Mouse (Mus musculus): ENCODE measurements around the gene Sv2a. TPM values are rescaled to one million over a fixed set of nuclear protein-coding genes. Genes with fewer than 3 reads are reported as not detected.

The Sv2a gene
- polyA plus RNA-seq, 1 experiment = 0.92 TPM

DNA sequence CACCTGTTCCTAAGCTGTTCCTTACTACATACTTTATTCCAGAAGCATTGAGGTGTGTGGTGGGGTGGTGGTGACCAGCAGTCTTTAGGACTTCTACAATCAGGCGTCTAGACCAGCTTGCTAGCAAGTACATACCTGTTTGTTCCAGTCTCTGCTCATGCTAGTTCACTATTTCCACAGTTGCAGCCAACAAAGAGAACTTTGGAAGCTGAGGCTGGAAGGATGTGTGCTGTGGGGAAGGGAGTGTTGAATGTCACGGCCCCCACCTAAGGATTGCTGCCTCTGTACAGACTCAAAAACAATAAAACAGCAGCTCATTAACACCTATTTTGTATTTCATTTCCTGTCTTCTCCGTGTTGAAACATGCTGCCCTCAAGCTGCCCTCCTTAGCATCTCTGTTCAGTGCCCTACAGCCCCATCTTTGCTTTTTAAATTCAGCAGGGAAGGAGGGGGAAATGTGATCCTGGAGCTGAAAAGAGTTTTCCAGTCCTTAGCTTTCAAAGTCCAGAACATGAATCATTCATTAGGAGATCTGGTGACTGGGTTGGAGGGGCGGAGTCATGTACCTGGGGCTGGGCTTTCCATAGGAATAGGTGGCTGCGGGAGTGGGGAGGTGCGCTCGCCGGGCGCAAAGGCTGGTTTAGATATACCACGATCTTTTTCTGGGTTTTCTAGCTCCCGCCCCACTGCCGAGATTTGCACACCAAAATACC is 20.0 kb upstream of the Sv2a start:
- peak overlapping the region; percentile 68 for H3K27ac ChIP-seq (ENCODE audit: insufficient read depth, low read depth, low read length)
- peaks cover 31% of the 10 kb centered on the region for H3K4me1 ChIP-seq (ENCODE audit: control insufficient read depth, insufficient read depth, low read length)
- peak overlapping the region; percentile 39 for H3K4me3 ChIP-seq (ENCODE audit: insufficient read depth, low read length)
- TF ChIP-seq CTCF (IDR thresholded peaks at IDR 0.05; ENCODE audit: low read depth, low read length) (no peak), POLR2A (IDR thresholded peaks at IDR 0.05; ENCODE audit: borderline replicate concordance, low read depth, low read length) (no peak)

- H3K4me3 ChIP-seq (ENCODE audit: insufficient read depth, low read length) = peak within 1 kb of the TSS; percentile 39
- peaks cover 31% of the 10 kb centered on the region for H3K4me1 ChIP-seq (ENCODE audit: control insufficient read depth, insufficient read depth, low read length)
- TF ChIP-seq POLR2A (IDR thresholded peaks at IDR 0.05; ENCODE audit: borderline replicate concordance, low read depth, low read length) = no peak
- TF ChIP-seq CTCF (IDR thresholded peaks at IDR 0.05; ENCODE audit: low read depth, low read length) = no peak
- H3K27ac ChIP-seq (ENCODE audit: insufficient read depth, low read depth, low read length) = peak within 1 kb of the TSS; percentile 68
Observed at GRCm38 (mm10) chr3:96161869-96162840, 18.8 kb upstream of the Sv2a start, which contains the start of gene Mtmr11. Gene Mtmr11 (plus strand): TSS chr3:96162004.

DNA sequence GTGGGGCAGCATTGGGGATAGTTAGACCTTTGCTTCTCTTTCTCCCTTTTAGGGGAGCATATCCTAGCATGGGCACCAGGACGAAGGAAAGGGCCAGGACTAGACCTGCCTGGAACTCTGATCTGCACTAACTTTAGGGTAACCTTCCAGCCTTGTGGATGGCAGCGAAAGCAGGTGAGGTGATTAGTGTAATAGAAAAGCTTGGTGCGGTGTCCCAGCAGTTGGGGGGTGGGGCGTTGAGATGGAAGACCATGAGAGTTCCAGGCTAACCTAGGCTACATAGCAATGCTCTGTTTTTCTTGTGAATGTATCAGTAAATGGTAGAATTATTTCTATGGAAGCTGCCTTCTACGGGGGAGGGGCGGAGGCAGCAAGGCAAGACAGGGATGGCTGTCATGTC is 17.9 kb upstream of the Sv2a start:
- Histone ChIP-seq H3K27ac (ENCODE audit: insufficient read depth, low read depth, low read length) (no peak overlapping the region), H3K4me1 (ENCODE audit: control insufficient read depth, insufficient read depth, low read length) (peaks cover 31% of the 10 kb centered on the region), H3K4me3 (ENCODE audit: insufficient read depth, low read length) (no peak overlapping the region)
- TF ChIP-seq CTCF (IDR thresholded peaks at IDR 0.05; ENCODE audit: low read depth, low read length) (no peak), POLR2A (IDR thresholded peaks at IDR 0.05; ENCODE audit: borderline replicate concordance, low read depth, low read length) (no peak)

DNA sequence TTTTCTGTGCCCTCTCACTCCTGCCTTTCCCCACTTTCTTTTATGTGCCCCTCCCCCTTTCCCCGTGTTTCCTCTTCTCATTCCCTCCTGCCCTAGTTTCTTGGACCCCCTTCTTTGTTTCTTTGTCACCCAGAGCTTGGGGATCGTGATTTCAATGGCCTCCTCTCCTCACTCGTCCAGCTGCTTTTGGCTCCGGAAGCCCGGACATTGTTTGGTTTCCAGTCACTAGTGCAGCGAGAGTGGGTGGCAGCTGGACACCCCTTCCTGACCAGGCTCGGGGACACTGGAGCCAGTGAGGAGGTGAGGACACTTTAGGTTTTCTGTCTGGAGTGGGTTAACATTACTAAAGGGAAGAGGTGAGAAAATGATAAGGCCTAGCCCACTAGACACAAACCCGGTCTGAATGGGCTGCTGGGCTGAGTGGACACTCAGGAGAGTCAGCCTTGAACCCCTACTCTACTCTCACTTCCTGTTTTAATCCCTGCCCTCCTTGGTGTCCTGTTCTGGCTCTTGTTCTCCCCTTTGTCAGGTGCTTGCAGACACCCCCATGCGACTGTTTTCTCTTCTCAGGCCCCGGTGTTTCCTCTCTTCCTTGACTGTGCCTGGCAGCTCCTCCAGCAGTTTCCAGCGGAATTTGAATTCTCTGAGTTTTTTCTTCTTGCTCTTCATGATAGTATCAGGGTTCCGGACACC is 12.3 kb upstream of the Sv2a start:
- no peak overlapping the region for H3K27ac ChIP-seq (ENCODE audit: insufficient read depth, low read depth, low read length)
- TF ChIP-seq CTCF (IDR thresholded peaks at IDR 0.05; ENCODE audit: low read depth, low read length) (no peak), POLR2A (IDR thresholded peaks at IDR 0.05; ENCODE audit: borderline replicate concordance, low read depth, low read length) (no peak)
- peaks cover 16% of the 10 kb centered on the region for H3K4me1 ChIP-seq (ENCODE audit: control insufficient read depth, insufficient read depth, low read length)
- no peak overlapping the region for H3K4me3 ChIP-seq (ENCODE audit: insufficient read depth, low read length)

DNA sequence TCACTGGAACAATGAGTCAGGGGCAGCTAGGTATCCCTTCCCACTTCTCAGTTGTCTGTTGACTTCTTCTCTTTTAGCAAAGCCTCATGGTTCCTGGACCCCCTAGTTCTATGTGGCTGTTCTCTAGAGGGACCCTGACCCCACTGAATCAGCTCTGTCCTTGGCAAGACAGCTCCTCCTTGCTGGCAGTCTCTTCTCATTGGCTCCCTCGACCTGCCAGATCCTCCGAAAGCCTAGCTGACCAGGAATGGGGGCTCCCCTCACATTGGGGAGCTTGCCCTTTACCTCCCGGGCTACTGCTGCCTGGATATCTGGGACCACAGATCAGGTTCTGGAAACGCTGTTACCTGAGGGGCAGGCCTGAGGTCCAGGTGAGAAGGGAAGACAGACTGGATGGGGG is 10.7 kb upstream of the Sv2a start:
- H3K4me3 ChIP-seq (ENCODE audit: insufficient read depth, low read length) = peak overlapping the region; percentile 9; the same call in 1 of the 2 replicates
- peak overlapping the region; percentile 47; the same call in 1 of the 2 replicates for H3K27ac ChIP-seq (ENCODE audit: insufficient read depth, low read depth, low read length)
- H3K4me1 ChIP-seq (ENCODE audit: control insufficient read depth, insufficient read depth, low read length) = peaks cover 28% of the 10 kb centered on the region
- TF ChIP-seq CTCF (IDR thresholded peaks at IDR 0.05; ENCODE audit: low read depth, low read length) (no peak), POLR2A (IDR thresholded peaks at IDR 0.05; ENCODE audit: borderline replicate concordance, low read depth, low read length) (no peak)

DNA sequence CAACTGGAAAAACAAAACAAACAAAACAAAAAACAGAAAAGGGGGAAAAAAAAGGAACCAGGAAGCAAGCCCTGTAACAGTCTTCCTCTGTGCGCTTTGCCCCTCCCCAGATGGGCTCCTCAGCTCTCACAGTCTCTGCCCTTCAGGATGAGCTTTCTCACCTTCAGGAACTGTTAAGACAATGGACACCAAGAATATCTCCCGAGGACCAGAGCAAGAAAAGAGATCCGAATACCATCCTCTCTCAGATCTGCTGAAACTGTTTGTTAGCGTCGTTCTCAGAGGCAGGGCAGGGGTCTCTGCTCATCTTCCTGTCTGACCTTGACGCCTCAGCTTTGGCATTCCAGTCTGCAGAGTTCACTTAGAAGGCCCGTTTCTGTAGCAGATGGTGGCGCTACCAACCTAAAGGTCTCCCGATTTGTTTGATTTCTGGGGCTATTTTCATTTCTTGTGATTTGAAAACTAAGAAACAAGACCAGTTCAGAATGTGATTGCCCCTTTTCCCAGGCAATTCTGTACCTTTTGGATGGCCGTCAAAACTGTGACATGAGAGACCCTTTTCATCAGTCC is 9.9 kb upstream of the Sv2a start:
- TF ChIP-seq CTCF (IDR thresholded peaks at IDR 0.05; ENCODE audit: low read depth, low read length) (no peak), POLR2A (IDR thresholded peaks at IDR 0.05; ENCODE audit: borderline replicate concordance, low read depth, low read length) (no peak)
- peak overlapping the region; percentile 75 for H3K4me3 ChIP-seq (ENCODE audit: insufficient read depth, low read length)
- H3K27ac ChIP-seq (ENCODE audit: insufficient read depth, low read depth, low read length) = peak overlapping the region; percentile 94
- peaks cover 32% of the 10 kb centered on the region for H3K4me1 ChIP-seq (ENCODE audit: control insufficient read depth, insufficient read depth, low read length)

DNA sequence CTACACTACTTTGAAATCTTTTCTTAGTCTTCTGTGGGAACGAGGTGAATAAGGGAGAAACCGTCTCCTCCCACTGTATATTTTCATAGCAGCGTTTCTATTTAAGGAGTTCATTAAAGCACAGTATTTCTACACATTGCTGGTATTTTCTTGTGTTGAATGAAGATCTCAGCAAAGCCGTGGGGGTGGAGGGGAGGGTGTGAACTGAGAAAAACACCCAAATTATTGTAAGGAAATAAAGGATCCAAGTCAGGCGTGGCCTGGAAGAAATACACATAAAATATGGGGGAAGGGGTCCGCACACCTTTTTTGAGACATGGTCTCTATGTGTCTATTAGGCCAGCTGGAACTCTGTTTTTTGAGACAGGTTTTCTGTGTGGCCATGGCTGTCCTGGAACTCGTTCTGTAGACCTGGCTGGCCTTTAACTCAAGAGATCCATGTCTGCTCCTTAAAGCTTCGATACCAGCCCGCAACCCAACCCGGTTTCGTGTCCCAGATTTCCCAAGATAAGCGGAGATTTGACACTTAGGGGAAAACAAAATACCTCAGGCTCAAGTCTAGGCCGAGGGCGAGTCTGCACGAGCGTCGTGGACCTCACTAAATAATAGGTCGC is 9.3 kb upstream of the Sv2a start:
- H3K4me3 ChIP-seq (ENCODE audit: insufficient read depth, low read length) = peak overlapping the region; percentile 75
- TF ChIP-seq POLR2A (IDR thresholded peaks at IDR 0.05; ENCODE audit: borderline replicate concordance, low read depth, low read length) (no peak), CTCF (IDR thresholded peaks at IDR 0.05; ENCODE audit: low read depth, low read length) (no peak)
- H3K27ac ChIP-seq (ENCODE audit: insufficient read depth, low read depth, low read length) = peak overlapping the region; percentile 94
- peaks cover 38% of the 10 kb centered on the region for H3K4me1 ChIP-seq (ENCODE audit: control insufficient read depth, insufficient read depth, low read length)

DNA sequence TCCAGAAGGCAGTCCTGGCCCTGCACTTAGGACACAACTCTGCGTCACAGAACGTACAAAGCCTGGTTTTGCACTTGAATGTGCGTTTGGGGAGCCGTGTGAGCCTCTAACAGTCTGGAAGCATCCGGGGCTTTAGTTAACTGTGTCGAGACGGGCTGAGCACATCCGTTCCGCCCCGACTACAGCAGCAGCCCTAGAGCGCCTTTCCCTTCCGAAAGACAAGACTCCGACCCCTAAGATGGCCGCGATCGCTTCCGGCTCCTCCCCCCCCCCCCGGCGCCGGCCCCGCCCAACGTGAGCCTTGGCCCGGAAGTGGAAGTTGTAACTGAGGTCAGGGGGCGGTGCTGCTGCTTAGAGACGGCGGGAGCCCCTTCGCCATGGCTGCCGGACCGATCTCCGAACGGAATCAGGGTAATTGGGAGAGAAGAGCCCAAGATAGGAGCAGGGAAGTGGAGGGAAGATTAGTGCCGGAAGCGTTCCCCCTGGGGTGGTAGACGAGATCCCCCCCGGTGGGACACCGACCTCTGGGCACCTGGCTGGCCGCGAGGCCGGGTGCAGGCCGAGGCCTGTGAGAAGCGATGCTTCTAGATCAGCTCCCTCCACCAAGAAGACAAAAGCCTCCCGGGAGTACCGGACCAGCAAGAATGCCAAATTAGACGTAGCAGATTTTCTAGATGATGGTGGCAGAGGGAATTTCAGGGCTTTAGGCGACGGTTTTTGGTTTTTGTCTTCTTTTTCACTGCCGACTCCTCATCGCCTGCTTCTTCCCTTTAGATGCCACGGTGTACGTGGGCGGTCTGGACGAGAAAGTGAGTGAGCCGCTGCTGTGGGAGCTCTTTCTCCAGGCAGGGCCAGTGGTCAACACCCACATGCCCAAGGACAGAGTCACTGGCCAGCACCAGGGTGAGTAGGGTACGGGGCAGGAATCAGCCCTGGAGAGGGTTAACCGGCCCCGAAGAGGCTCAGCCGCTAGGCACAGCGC is 8.5 kb upstream of the Sv2a start, which contains the start of gene Sf3b4:
Gene Sf3b4, plus strand, starts transcription at position 136 of the 982 bp plus-strand sequence.
- 0 out of 2 replicates have a peak, but pooled peaks have one; percentile 56 for TF ChIP-seq POLR2A (IDR thresholded peaks at IDR 0.05; ENCODE audit: borderline replicate concordance, low read depth, low read length)
- TF ChIP-seq CTCF (IDR thresholded peaks at IDR 0.05; ENCODE audit: low read depth, low read length) = no peak
- H3K27ac ChIP-seq (ENCODE audit: insufficient read depth, low read depth, low read length) = peak within 1 kb of the TSS; percentile 94
- H3K4me3 ChIP-seq (ENCODE audit: insufficient read depth, low read length) = peak within 1 kb of the TSS; percentile 83
- peaks cover 39% of the 10 kb centered on the region for H3K4me1 ChIP-seq (ENCODE audit: control insufficient read depth, insufficient read depth, low read length)

All from bone marrow macrophage, adult 2 months (primary cell).